In genomic region chr17:51811911-51812260, GRCm38 (mm10) we compare ENCODE assay signal across 8 mouse cellular contexts. TPM values are rescaled to one million over a fixed set of nuclear protein-coding genes. Genes with fewer than 3 reads are reported as not detected.
DNase-seq lines count a peak whose midpoint lies in the region; ATAC-seq and TF ChIP-seq lines count a peak whose summit lies in the region.

No protein-coding gene starts in this region.

- no peaks in the 10 kb centered on the region for H3K27me3 ChIP-seq in thymus, adult 2 months (ENCODE audit: control insufficient read depth, insufficient read depth, low read length)
- peaks cover 4% of the 10 kb centered on the region; the same call in 1 of the 2 replicates for H3K27me3 ChIP-seq in limb, embryonic 11.5 days (ENCODE audit: control insufficient read depth, insufficient read depth, low read length)

- peaks cover 11% of the 10 kb centered on the region for H3K4me1 ChIP-seq in thymus, adult 2 months (replicated peaks; ENCODE audit: control insufficient read depth, insufficient read depth, low read length)
- H3K4me1 ChIP-seq in limb, embryonic 11.5 days (ENCODE audit: control insufficient read depth, insufficient read depth, low read length) = no peaks in the 10 kb centered on the region

- peak overlapping the region; percentile 84 for H3K9ac ChIP-seq in limb, embryonic 11.5 days (ENCODE audit: low read length)

- peak overlapping the region; percentile 88 for H3K4me2 ChIP-seq in limb, embryonic 11.5 days (ENCODE audit: low read depth, severe bottlenecking)

- peak; percentile 11 for DNase-seq in cerebellum, adult 8-10 months
- no peak for DNase-seq in cerebellum, postnatal 4 days (ENCODE audit: low spot score in 2 of 2)
- DNase-seq in thymus, adult 2 months = no peak
- no peak for DNase-seq in thymus, adult 18-20 months
- DNase-seq in limb, embryonic 11.5 days (ENCODE audit: low spot score) = no peak
- DNase-seq in retina, embryonic 14.5 days (ENCODE audit: low spot score) = peak; percentile 61
- DNase-seq in frontal cortex, postnatal 14 days (ENCODE audit: low spot score in 2 of 2) = no peak
- DNase-seq in frontal cortex, postnatal 10 days (ENCODE audit: low spot score in 2 of 2) = no peak

- no peaks in the 10 kb centered on the region for H3K9me3 ChIP-seq in limb, embryonic 11.5 days (ENCODE audit: control insufficient read depth, low read length)

- 1% methylated on average over 11 of the region's 11 CpGs for WGBS in thymus, adult 2 months
- WGBS in limb, embryonic 11.5 days = 0% methylated on average over 11 of the region's 11 CpGs

- H3K36me3 ChIP-seq in thymus, adult 2 months (ENCODE audit: control insufficient read depth, insufficient read depth, low read length) = peaks cover 67% of the 10 kb centered on the region
- no peaks in the 10 kb centered on the region for H3K36me3 ChIP-seq in limb, embryonic 11.5 days (ENCODE audit: control insufficient read depth, insufficient read depth, low read length)

- peak overlapping the region; percentile 94 for H3K27ac ChIP-seq in thymus, adult 2 months (ENCODE audit: control insufficient read depth, insufficient read depth, low read length)
- H3K27ac ChIP-seq in limb, embryonic 11.5 days (replicated peaks; ENCODE audit: low read depth, low read length) = no peak overlapping the region

- no peak for TF ChIP-seq POLR2A in thymus, adult 2 months (IDR thresholded peaks at IDR 0.05; ENCODE audit: control insufficient read depth, extremely low read depth, insufficient read depth, low read length, poor library complexity)

- no peak for TF ChIP-seq CTCF in thymus, adult 2 months (IDR thresholded peaks at IDR 0.05; ENCODE audit: borderline replicate concordance, control insufficient read depth, extremely low read depth, insufficient read depth, low read length, poor library complexity)

- ATAC-seq in limb, embryonic 11.5 days (ENCODE audit: insufficient number of reproducible peaks, low FRiP score, low TSS enrichment, low read depth) = 0 out of 2 replicates have a peak, but pooled peaks have one; percentile 10

- peak overlapping the region; percentile 82 for H3K4me3 ChIP-seq in thymus, adult 2 months (ENCODE audit: control insufficient read depth, insufficient read depth, low read length)
- peak overlapping the region; percentile 66 for H3K4me3 ChIP-seq in limb, embryonic 11.5 days (ENCODE audit: low read depth, low read length)

RNA-seq across cellular contexts. Expression of gene Satb1, which starts 21.2 kb away (rescaled TPM):
- 873 and 1,043 TPM in 2 replicates for polyA plus RNA-seq in thymus, adult 2 months (2012; rRNA removed)
- 12.3 and 15.6 TPM in 2 replicates for polyA plus RNA-seq in limb, embryonic 11.5 days (2014; fragmentation: Nextera tagmentation; extraction: Ambion mirVana)

Comparison
In these comparisons a context has a peak if more than half of its experiments do, and no peak if none do; other contexts are left out.
1. DNase-seq: peak in cerebellum, adult 8-10 months (single experiment) and retina, embryonic 14.5 days (single experiment); none in cerebellum, postnatal 4 days (0 of 2), thymus, adult 2 months (single experiment), thymus, adult 18-20 months (0 of 2), limb, embryonic 11.5 days (single experiment), frontal cortex, postnatal 14 days (0 of 2) and frontal cortex, postnatal 10 days (0 of 2).
2. RNA of gene Satb1, which starts 21.2 kb away (polyA plus RNA-seq): 873 to 1,043 TPM in thymus, adult 2 months; 12.3 to 15.6 TPM in limb, embryonic 11.5 days; every median in the first group is over 10 times any median in the second.